Mouse (Mus musculus) limb, embryonic 14.5 days (tissue): ENCODE measurements around the gene Cish. TPM values are rescaled to one million over a fixed set of nuclear protein-coding genes. Genes with fewer than 3 reads are reported as not detected.

ENCODE experiments used
- ATAC-seq: fragments of 200-750 bp; cut with Nextera tagmentation; 2 replicates; pipeline ENCODE4 v1.8.0; 2017; ENCODE audit warnings: low read depth, moderate number of reproducible peaks, moderate TSS enrichment; ENCODE audit not compliant: low FRiP score
- DNase-seq: peaks from one replicate; pipeline ENCODE4 v3.0.0-alpha.2; 2015; ENCODE audit warnings: low spot score
- H3K27ac ChIP-seq: fragments of 300-500 bp; sonication (generic); replicated peaks from 2 replicates; pipeline ENCODE4 v1.5.1; 2014; ENCODE audit warnings: low read depth, mild to moderate bottlenecking, low read length, moderate library complexity, mixed read lengths
- H3K27me3 ChIP-seq: fragments of 300-500 bp; sonication (generic); 2 replicates; pipeline ENCODE4 v1.6.1; 2014; ENCODE audit warnings: low read length, mixed read lengths; ENCODE audit not compliant: control insufficient read depth, insufficient read depth
- H3K36me3 ChIP-seq: fragments of 300-500 bp; sonication (generic); 2 replicates; pipeline ENCODE4 v1.6.1; 2014; ENCODE audit warnings: mild to moderate bottlenecking, low read length, moderate library complexity, mixed read lengths; ENCODE audit not compliant: control insufficient read depth, insufficient read depth
- H3K4me1 ChIP-seq: fragments of 300-500 bp; sonication (generic); 2 replicates; pipeline ENCODE4 v1.6.1; 2014; ENCODE audit warnings: antibody characterized with exemption, low read length, mixed read lengths; ENCODE audit not compliant: control insufficient read depth, insufficient read depth
- H3K4me2 ChIP-seq: fragments of 300-500 bp; sonication (generic); replicated peaks from 2 replicates; pipeline ENCODE4 v1.6.1; 2014; ENCODE audit warnings: low read depth, mild to moderate bottlenecking, low read length, moderate library complexity; ENCODE audit not compliant: severe bottlenecking
- H3K4me3 ChIP-seq: fragments of 300-500 bp; sonication (generic); replicated peaks from 2 replicates; pipeline ENCODE4 v1.5.1; 2014; ENCODE audit warnings: low read length
- H3K9ac ChIP-seq: fragments of 300-500 bp; sonication (generic); 2 replicates; pipeline ENCODE4 v1.6.1; 2014; ENCODE audit warnings: mild to moderate bottlenecking, low read depth, low read length, moderate library complexity; ENCODE audit not compliant: severe bottlenecking
- H3K9me3 ChIP-seq: fragments of 300-500 bp; sonication (generic); 2 replicates; pipeline ENCODE4 v1.6.1; 2016; ENCODE audit warnings: low read length; ENCODE audit not compliant: control insufficient read depth
- POLR2A ChIP-seq: fragments of 200-500 bp; IDR thresholded peaks from 2 replicates; pipeline ENCODE4 v1.8.0; 2012; ENCODE audit warnings: inconsistent platforms, mild to moderate bottlenecking, moderate library complexity, borderline replicate concordance; ENCODE audit not compliant: insufficient read depth, insufficient read length; ENCODE audit errors: extremely low read depth
- WGBS: fragments of 180-500 bp; shearing (Covaris S2); extraction: QIAGEN DNeasy Blood & Tissue Kit; methylation state at CpG from one replicate; pipeline ENCODE4 v1.1.7; 2014; 5-methylcytosine and 5-hydroxymethylcytosine counted together
- polyA plus RNA-seq, 2 experiments: library from polyadenylated mRNA; depleted of rRNA in 1 of 2; stranded (reverse) in 1 of 2; unstranded in 1 of 2; fragments of >200 nt; fragmentation: Nextera tagmentation in 1 of 2; extraction: Ambion mirVana in 1 of 2; gene quantifications; 2 replicates each; pipeline versions ENCODE4 v1.2.1 to v1.2.3; 2012 to 2014

The Cish gene
- 8.4 and 12.1 TPM in 2 replicates for polyA plus RNA-seq (2012; rRNA removed)
- 5.1 and 5.6 TPM in 2 replicates for polyA plus RNA-seq (2014; fragmentation: Nextera tagmentation; extraction: Ambion mirVana)

- no peak for TF ChIP-seq POLR2A
Measured at GRCm38 (mm10) chr9:107296016-107296040, at the start of gene Cish. Gene Cish (plus strand): TSS chr9:107296026.

GRCm38 (mm10) chr9:107246170-107246569, 49.7 kb upstream of the Cish start:
- WGBS = 61% methylated on average over 4 of the region's 4 CpGs
- no peak overlapping the region for H3K4me3 ChIP-seq
- no peak overlapping the region for H3K4me2 ChIP-seq
- no peak overlapping the region for H3K9ac ChIP-seq
- no peak for DNase-seq
- no peak for TF ChIP-seq POLR2A
- no peaks in the 10 kb centered on the region for H3K4me1 ChIP-seq
- no peaks in the 10 kb centered on the region for H3K27me3 ChIP-seq
- no peak overlapping the region for H3K27ac ChIP-seq
- H3K36me3 ChIP-seq = no peaks in the 10 kb centered on the region
- H3K9me3 ChIP-seq = no peaks in the 10 kb centered on the region
- no peak for ATAC-seq

More at GRCm38 (mm10) chr9:107296016-107296040, at the start of gene Cish:
- H3K4me2 ChIP-seq = peak within 1 kb of the TSS; percentile 92
- H3K4me3 ChIP-seq = peak within 1 kb of the TSS; percentile 69
- peak within 1 kb of the TSS; percentile 75 for H3K9ac ChIP-seq
- H3K36me3 ChIP-seq = peaks cover 7% of the 10 kb centered on the region
- peaks cover 12% of the 10 kb centered on the region for H3K4me1 ChIP-seq
- DNase-seq (no peak), ATAC-seq (no peak)
- H3K27ac ChIP-seq = peak within 1 kb of the TSS; percentile 63
- H3K9me3 ChIP-seq = no peaks in the 10 kb centered on the region
- H3K27me3 ChIP-seq = no peaks in the 10 kb centered on the region

- no peaks in the 10 kb centered on the region for H3K36me3 ChIP-seq
- no peaks in the 10 kb centered on the region for H3K27me3 ChIP-seq
- no peak for TF ChIP-seq POLR2A
- no peak overlapping the region for H3K9ac ChIP-seq
- ATAC-seq = no peak
- 70% methylated on average over 6 of the region's 6 CpGs for WGBS
- no peak overlapping the region for H3K4me2 ChIP-seq
- no peak overlapping the region for H3K4me3 ChIP-seq
- no peaks in the 10 kb centered on the region for H3K4me1 ChIP-seq
- no peaks in the 10 kb centered on the region for H3K9me3 ChIP-seq
- DNase-seq = no peak
- H3K27ac ChIP-seq = no peak overlapping the region
Measured at GRCm38 (mm10) chr9:107249154-107249553, 46.7 kb upstream of the Cish start.

- ATAC-seq (no peak), DNase-seq (no peak)
- Histone ChIP-seq H3K27ac (no peak overlapping the region), H3K4me1 (no peaks in the 10 kb centered on the region), H3K36me3 (no peaks in the 10 kb centered on the region), H3K27me3 (no peaks in the 10 kb centered on the region), H3K4me3 (no peak overlapping the region), H3K9me3 (no peaks in the 10 kb centered on the region), H3K4me2 (no peak overlapping the region), H3K9ac (no peak overlapping the region)
- 68% methylated on average over 14 of the region's 14 CpGs for WGBS
- TF ChIP-seq POLR2A = no peak
Measured at GRCm38 (mm10) chr9:107250416-107251337, 45.1 kb upstream of the Cish start.

GRCm38 (mm10) chr9:107252164-107252563, 43.7 kb upstream of the Cish start:
- no peak for TF ChIP-seq POLR2A
- Histone ChIP-seq H3K4me1 (no peaks in the 10 kb centered on the region), H3K9ac (no peak overlapping the region), H3K4me3 (no peak overlapping the region), H3K36me3 (no peaks in the 10 kb centered on the region), H3K9me3 (no peaks in the 10 kb centered on the region), H3K4me2 (no peak overlapping the region), H3K27ac (no peak overlapping the region), H3K27me3 (no peaks in the 10 kb centered on the region)
- DNase-seq = no peak
- ATAC-seq = no peak
- 17% methylated on average over 5 of the region's 5 CpGs for WGBS

GRCm38 (mm10) chr9:107254476-107254875, 41.4 kb upstream of the Cish start:
- Histone ChIP-seq H3K36me3 (no peaks in the 10 kb centered on the region), H3K4me3 (no peak overlapping the region), H3K9me3 (no peaks in the 10 kb centered on the region), H3K4me1 (no peaks in the 10 kb centered on the region), H3K4me2 (no peak overlapping the region), H3K9ac (no peak overlapping the region), H3K27me3 (no peaks in the 10 kb centered on the region), H3K27ac (no peak overlapping the region)
- 74% methylated on average over 12 of the region's 12 CpGs for WGBS
- no peak for TF ChIP-seq POLR2A
- ATAC-seq = no peak
- DNase-seq = no peak
